Mouse (Mus musculus) yolk sac, embryonic 10.5 days (tissue): Measurements from ENCODE around the gene Cfd.
"Not testable (repeated sequence)": the region's sequence is repeated elsewhere in the genome, so short reads cannot be mapped to it uniquely, and the experiment has no call there.

Experiments used
- DNase-seq: peaks from one replicate; pipeline ENCODE4 v3.0.0-alpha.2; 2017; ENCODE audit warnings: low spot score

The Cfd gene

GRCm38 (mm10) chr10:79861230-79862048 lies 29.2 kb upstream of the Cfd start:
- DNase-seq, result no peak

GRCm38 (mm10) chr10:79862049-79862788 lies 28.4 kb upstream of the Cfd start:
- no peak for DNase-seq

- no peak for DNase-seq
Observed at GRCm38 (mm10) chr10:79862925-79863324, 27.7 kb upstream of the Cfd start.

- no peak for DNase-seq
Observed at GRCm38 (mm10) chr10:79864351-79865188, 26.1 kb upstream of the Cfd start.

GRCm38 (mm10) chr10:79865189-79865601 lies 25.5 kb upstream of the Cfd start:
- DNase-seq, result no peak

- no peak for DNase-seq
Observed at GRCm38 (mm10) chr10:79865801-79866295, 24.8 kb upstream of the Cfd start.

GRCm38 (mm10) chr10:79866601-79867000 lies 24.1 kb upstream of the Cfd start:
- DNase-seq, result no peak

- no peak for DNase-seq
Observed at GRCm38 (mm10) chr10:79871845-79872244, 18.8 kb upstream of the Cfd start.

- no peak for DNase-seq
Observed at GRCm38 (mm10) chr10:79872862-79873261, 17.8 kb upstream of the Cfd start.

- DNase-seq, result no peak
Observed at GRCm38 (mm10) chr10:79873313-79873712, 17.3 kb upstream of the Cfd start.

GRCm38 (mm10) chr10:79873715-79874289 lies 16.9 kb upstream of the Cfd start:
- no peak for DNase-seq

GRCm38 (mm10) chr10:79874290-79874862 lies 16.3 kb upstream of the Cfd start, which contains the start of the genes Prtn3 and Plppr3:
Gene Prtn3, plus strand, starts transcription at chr10:79874476.
Gene Plppr3, minus strand, starts transcription at chr10:79874634.
- no peak for DNase-seq

GRCm38 (mm10) chr10:79877174-79877573 lies 13.5 kb upstream of the Cfd start:
- no peak for DNase-seq

GRCm38 (mm10) chr10:79877757-79878156 lies 12.9 kb upstream of the Cfd start:
- DNase-seq, result no peak

GRCm38 (mm10) chr10:79879527-79879926 lies 11.1 kb upstream of the Cfd start:
- peak; percentile 57 for DNase-seq

- DNase-seq, result no peak
Observed at GRCm38 (mm10) chr10:79880721-79881120, 9.9 kb upstream of the Cfd start.

- DNase-seq, result no peak
Observed at GRCm38 (mm10) chr10:79881981-79882380, 8.7 kb upstream of the Cfd start.

GRCm38 (mm10) chr10:79883297-79884084 lies 7.2 kb upstream of the Cfd start:
- peak; percentile 62 for DNase-seq

- no peak for DNase-seq
Observed at GRCm38 (mm10) chr10:79884446-79884845, 6.2 kb upstream of the Cfd start.

GRCm38 (mm10) chr10:79884938-79885337 lies 5.7 kb upstream of the Cfd start:
- not testable (repeated sequence) for DNase-seq
